Mouse (Mus musculus): ENCODE measurements around the gene Nucb1. TPM values are rescaled to one million over a fixed set of nuclear protein-coding genes. Genes with fewer than 3 reads are reported as not detected.

The Nucb1 gene
- polyA plus RNA-seq (2014; fragmentation: Nextera tagmentation; extraction: Ambion mirVana) = 159 and 160 TPM in 2 replicates

DNA sequence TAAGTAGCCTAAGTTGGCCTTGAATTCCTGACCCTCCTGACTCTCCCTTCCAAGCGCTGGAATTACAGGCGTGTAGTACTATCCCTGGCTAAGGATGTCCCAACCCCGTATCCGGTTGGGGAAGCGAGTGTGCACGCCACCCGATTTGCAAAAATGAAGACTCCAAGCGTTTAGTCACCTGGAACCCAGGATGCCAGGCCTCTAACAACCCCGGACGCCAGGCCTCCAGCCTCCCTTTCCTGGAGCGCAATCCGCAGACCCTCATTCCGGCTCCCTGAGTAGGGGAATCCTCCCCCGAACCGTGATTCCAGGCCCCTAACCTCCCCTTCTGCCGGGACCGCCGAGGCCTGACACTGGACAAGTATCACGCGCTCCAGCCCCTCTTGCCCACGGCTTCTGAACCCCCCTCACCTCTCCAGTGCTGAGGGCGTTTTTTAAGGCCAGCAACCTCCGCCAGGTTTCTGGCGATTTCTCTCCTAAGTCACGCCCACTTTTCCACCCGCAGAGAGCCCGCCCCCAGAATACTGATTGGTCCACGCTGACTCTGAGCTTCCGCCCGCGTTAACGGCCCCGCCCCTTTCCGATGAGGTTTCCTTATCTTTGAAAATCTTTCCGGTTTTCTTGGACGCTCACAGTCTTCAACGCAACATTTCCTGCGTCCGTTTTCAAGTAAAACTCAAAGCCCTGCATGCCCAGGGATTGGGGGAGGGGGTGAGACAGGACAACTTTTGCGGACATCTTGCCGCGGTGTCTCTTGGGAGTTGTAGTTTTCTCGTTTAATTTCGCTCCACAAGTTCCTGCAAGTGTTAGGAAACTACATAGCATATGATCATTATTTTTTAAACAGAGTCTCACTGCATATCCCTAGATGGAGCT, at the start of gene Nucb1:
Gene Nucb1 (minus strand): TSS at position 495 of the 876 bp plus-strand sequence.
- peak within 1 kb of the TSS; percentile 86 to 87 for H3K27ac ChIP-seq (replicated peaks in 1 of 2; ENCODE audit: control insufficient read depth in 1 of 2, insufficient read depth in 1 of 2, low read depth in 2 of 2, low read length in 2 of 2)
- no peaks in the 10 kb centered on the region for H3K9me3 ChIP-seq (ENCODE audit: control insufficient read depth, low read length)
- H3K9ac ChIP-seq (ENCODE audit: low read length) = peak within 1 kb of the TSS; percentile 87
- 1% methylated on average over 44 of the region's 44 CpGs for WGBS
- ATAC-seq (ENCODE audit: insufficient number of reproducible peaks, insufficient read depth, low FRiP score, low read depth) = peak; percentile 84
- H3K4me1 ChIP-seq (ENCODE audit: control insufficient read depth in 2 of 2, insufficient read depth in 2 of 2, low read length in 2 of 2) = peaks cover 6 to 15% of the 10 kb centered on the region in 2 experiments
- H3K4me3 ChIP-seq (ENCODE audit: control insufficient read depth in 1 of 2, insufficient read depth in 1 of 2, low read depth in 1 of 2, low read length in 2 of 2) = peak within 1 kb of the TSS; percentile 76 to 92
- peaks cover 30% of the 10 kb centered on the region for H3K36me3 ChIP-seq (ENCODE audit: control insufficient read depth, insufficient read depth, low read length)
- no peaks in the 10 kb centered on the region for H3K27me3 ChIP-seq (ENCODE audit: control insufficient read depth, insufficient read depth, low read length)
- peak within 1 kb of the TSS; percentile 85 for H3K4me2 ChIP-seq (ENCODE audit: low read length)

DNA sequence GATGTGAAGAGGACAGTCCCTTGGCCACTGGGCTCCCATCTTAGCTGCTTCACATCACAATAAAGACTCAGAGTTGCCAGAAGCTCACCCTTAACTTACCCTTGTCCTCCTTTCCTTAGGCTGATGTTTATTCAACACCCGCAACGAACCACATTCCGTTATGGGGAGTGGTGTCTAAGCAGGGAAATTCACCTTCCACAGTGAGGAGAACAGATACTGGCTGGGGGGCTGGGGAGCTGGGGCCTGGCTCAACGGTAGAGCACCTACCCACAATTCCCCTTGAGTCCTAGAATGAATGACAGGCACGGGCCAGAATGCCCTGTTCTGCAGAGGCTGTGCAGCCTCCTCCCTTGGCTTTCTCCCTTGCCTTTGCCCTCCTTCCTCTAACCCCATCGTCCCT, 48.7 kb upstream of the Nucb1 start:
- Histone ChIP-seq H3K27ac (replicated peaks in 1 of 2; ENCODE audit: control insufficient read depth in 1 of 2, insufficient read depth in 1 of 2, low read depth in 2 of 2, low read length in 2 of 2) (no peak overlapping the region), H3K9ac (ENCODE audit: low read length) (no peak overlapping the region), H3K27me3 (ENCODE audit: control insufficient read depth, insufficient read depth, low read length) (no peaks in the 10 kb centered on the region), H3K4me1 (ENCODE audit: control insufficient read depth in 2 of 2, insufficient read depth in 2 of 2, low read length in 2 of 2) (peaks cover 4 to 8% of the 10 kb centered on the region in 2 experiments; a peak in 2 of 4 replicates), H3K4me3 (ENCODE audit: control insufficient read depth in 1 of 2, insufficient read depth in 1 of 2, low read depth in 1 of 2, low read length in 2 of 2) (no peak overlapping the region), H3K9me3 (ENCODE audit: control insufficient read depth, low read length) (no peaks in the 10 kb centered on the region), H3K36me3 (ENCODE audit: control insufficient read depth, insufficient read depth, low read length) (no peaks in the 10 kb centered on the region), H3K4me2 (ENCODE audit: low read length) (no peak overlapping the region)
- 38% methylated on average over 6 of the region's 6 CpGs for WGBS
- no peak for ATAC-seq (ENCODE audit: insufficient number of reproducible peaks, insufficient read depth, low FRiP score, low read depth)

DNA sequence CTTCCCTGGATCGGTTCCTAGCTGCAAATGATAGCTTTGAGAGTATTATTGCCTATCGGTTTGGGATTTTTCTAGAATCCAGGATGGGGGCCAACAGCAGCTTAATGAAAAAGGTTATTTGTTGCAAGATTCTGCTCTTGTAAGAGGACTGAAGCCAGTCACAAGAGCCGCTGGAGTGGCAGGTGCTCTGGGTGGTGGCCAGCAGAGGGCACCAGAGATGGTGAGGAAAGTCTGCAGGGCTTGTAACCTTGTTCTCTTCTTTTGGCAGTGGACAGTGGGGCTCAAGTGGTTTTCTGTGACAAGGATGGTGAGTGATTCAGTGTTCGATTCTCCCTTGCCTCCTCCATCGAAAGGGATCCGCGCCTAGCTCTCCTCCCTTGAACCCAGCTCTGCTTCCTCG, 45.6 kb upstream of the Nucb1 start:
- H3K27me3 ChIP-seq (ENCODE audit: control insufficient read depth, insufficient read depth, low read length) = no peaks in the 10 kb centered on the region
- no peak overlapping the region for H3K4me3 ChIP-seq (ENCODE audit: control insufficient read depth in 1 of 2, insufficient read depth in 1 of 2, low read depth in 1 of 2, low read length in 2 of 2)
- H3K9ac ChIP-seq (ENCODE audit: low read length) = no peak overlapping the region
- no peaks in the 10 kb centered on the region; a peak in 1 of 4 replicates for H3K4me1 ChIP-seq (ENCODE audit: control insufficient read depth in 2 of 2, insufficient read depth in 2 of 2, low read length in 2 of 2)
- H3K4me2 ChIP-seq (ENCODE audit: low read length) = no peak overlapping the region
- WGBS = 22% methylated on average over 8 of the region's 8 CpGs
- no peaks in the 10 kb centered on the region for H3K9me3 ChIP-seq (ENCODE audit: control insufficient read depth, low read length)
- no peak for ATAC-seq (ENCODE audit: insufficient number of reproducible peaks, insufficient read depth, low FRiP score, low read depth)
- H3K27ac ChIP-seq (replicated peaks in 1 of 2; ENCODE audit: control insufficient read depth in 1 of 2, insufficient read depth in 1 of 2, low read depth in 2 of 2, low read length in 2 of 2) = no peak overlapping the region
- H3K36me3 ChIP-seq (ENCODE audit: control insufficient read depth, insufficient read depth, low read length) = no peaks in the 10 kb centered on the region

DNA sequence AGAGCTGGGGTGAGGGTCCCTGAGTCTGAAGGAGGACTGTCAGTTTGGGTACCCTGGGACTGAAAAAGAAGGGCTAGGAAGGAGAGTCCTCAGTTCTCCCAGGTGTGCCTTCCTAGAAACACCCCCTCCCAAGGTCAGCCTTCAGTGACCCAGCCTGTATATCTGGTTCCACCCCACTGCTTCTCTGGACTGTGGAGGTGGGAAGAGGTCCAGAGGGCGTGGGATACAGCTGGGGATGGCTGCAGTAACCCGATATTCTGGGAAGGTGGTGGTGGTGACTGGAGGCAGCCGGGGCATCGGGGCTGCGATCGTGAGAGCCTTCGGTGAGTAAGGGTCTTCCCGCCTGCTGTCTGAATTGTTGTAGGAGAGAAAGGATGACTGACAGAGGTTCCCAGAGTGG, 44.5 kb upstream of the Nucb1 start, which contains the start of gene Hsd17b14:
Gene Hsd17b14 (plus strand): TSS at position 150 of the 400 bp plus-strand sequence.
- 54% methylated on average over 8 of the region's 8 CpGs for WGBS
- H3K4me3 ChIP-seq (ENCODE audit: control insufficient read depth in 1 of 2, insufficient read depth in 1 of 2, low read depth in 1 of 2, low read length in 2 of 2) = no peak within 1 kb of the TSS
- H3K27me3 ChIP-seq (ENCODE audit: control insufficient read depth, insufficient read depth, low read length) = no peaks in the 10 kb centered on the region
- H3K36me3 ChIP-seq (ENCODE audit: control insufficient read depth, insufficient read depth, low read length) = no peaks in the 10 kb centered on the region
- H3K27ac ChIP-seq (replicated peaks in 1 of 2; ENCODE audit: control insufficient read depth in 1 of 2, insufficient read depth in 1 of 2, low read depth in 2 of 2, low read length in 2 of 2) = no peak within 1 kb of the TSS
- H3K4me1 ChIP-seq (ENCODE audit: control insufficient read depth in 2 of 2, insufficient read depth in 2 of 2, low read length in 2 of 2) = no peaks in the 10 kb centered on the region; a peak in 1 of 4 replicates
- no peak for ATAC-seq (ENCODE audit: insufficient number of reproducible peaks, insufficient read depth, low FRiP score, low read depth)
- H3K4me2 ChIP-seq (ENCODE audit: low read length) = no peak within 1 kb of the TSS
- no peaks in the 10 kb centered on the region for H3K9me3 ChIP-seq (ENCODE audit: control insufficient read depth, low read length)
- no peak within 1 kb of the TSS for H3K9ac ChIP-seq (ENCODE audit: low read length)

DNA sequence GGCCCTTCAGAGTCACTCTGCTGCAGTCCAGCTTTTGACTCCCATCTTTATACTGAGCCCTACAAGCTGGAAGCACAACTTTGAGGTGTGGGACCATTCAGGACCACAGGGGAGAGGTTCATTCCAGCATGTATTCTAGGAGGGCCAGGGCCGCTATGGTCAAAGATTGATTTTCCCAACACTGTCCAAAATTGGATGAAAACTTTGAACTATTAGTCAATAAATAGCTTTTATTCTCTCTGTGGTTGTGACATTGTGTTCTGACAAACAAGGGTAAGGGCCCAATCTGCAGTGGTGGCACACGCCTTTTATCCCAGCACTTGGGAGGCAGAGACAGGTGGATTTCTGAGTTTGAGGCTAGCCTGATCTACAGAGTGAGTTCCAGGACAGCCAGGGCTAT, 43.8 kb upstream of the Nucb1 start:
- H3K9me3 ChIP-seq (ENCODE audit: control insufficient read depth, low read length) = no peaks in the 10 kb centered on the region
- ATAC-seq (ENCODE audit: insufficient number of reproducible peaks, insufficient read depth, low FRiP score, low read depth) = no peak
- 94% methylated on average over 2 of the region's 2 CpGs for WGBS
- H3K27me3 ChIP-seq (ENCODE audit: control insufficient read depth, insufficient read depth, low read length) = no peaks in the 10 kb centered on the region
- no peak overlapping the region for H3K9ac ChIP-seq (ENCODE audit: low read length)
- H3K27ac ChIP-seq (replicated peaks in 1 of 2; ENCODE audit: control insufficient read depth in 1 of 2, insufficient read depth in 1 of 2, low read depth in 2 of 2, low read length in 2 of 2) = no peak overlapping the region
- no peak overlapping the region for H3K4me3 ChIP-seq (ENCODE audit: control insufficient read depth in 1 of 2, insufficient read depth in 1 of 2, low read depth in 1 of 2, low read length in 2 of 2)
- H3K4me2 ChIP-seq (ENCODE audit: low read length) = no peak overlapping the region
- H3K4me1 ChIP-seq (ENCODE audit: control insufficient read depth in 2 of 2, insufficient read depth in 2 of 2, low read length in 2 of 2) = no peaks in the 10 kb centered on the region; a peak in 1 of 4 replicates
- H3K36me3 ChIP-seq (ENCODE audit: control insufficient read depth, insufficient read depth, low read length) = no peaks in the 10 kb centered on the region

DNA sequence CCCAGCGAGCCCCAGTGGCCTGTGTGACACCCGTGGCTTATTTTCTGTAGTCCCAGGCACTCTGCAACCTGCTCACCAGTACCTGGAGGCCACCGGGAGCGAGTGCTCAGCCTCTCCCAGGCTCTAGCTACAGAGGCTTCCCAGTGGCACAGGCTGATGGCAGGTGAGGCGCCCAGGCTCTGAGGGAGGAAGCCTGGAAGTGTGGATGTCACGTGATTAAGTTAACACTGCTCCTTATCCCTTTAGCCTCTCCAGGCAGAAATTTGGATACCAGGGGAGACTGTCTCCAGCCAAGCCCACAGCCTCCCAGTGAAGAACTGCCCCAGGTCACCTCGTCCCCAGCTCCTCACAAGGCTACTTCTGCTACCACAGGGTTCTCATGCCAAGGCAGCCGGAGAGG, 43.3 kb upstream of the Nucb1 start:
- WGBS = 53% methylated on average over 8 of the region's 8 CpGs
- Histone ChIP-seq H3K9ac (ENCODE audit: low read length) (no peak overlapping the region), H3K36me3 (ENCODE audit: control insufficient read depth, insufficient read depth, low read length) (no peaks in the 10 kb centered on the region), H3K27ac (replicated peaks in 1 of 2; ENCODE audit: control insufficient read depth in 1 of 2, insufficient read depth in 1 of 2, low read depth in 2 of 2, low read length in 2 of 2) (no peak overlapping the region), H3K4me2 (ENCODE audit: low read length) (no peak overlapping the region), H3K4me3 (ENCODE audit: control insufficient read depth in 1 of 2, insufficient read depth in 1 of 2, low read depth in 1 of 2, low read length in 2 of 2) (no peak overlapping the region), H3K4me1 (ENCODE audit: control insufficient read depth in 2 of 2, insufficient read depth in 2 of 2, low read length in 2 of 2) (no peaks in the 10 kb centered on the region; a peak in 1 of 4 replicates), H3K9me3 (ENCODE audit: control insufficient read depth, low read length) (no peaks in the 10 kb centered on the region), H3K27me3 (ENCODE audit: control insufficient read depth, insufficient read depth, low read length) (no peaks in the 10 kb centered on the region)
- ATAC-seq (ENCODE audit: insufficient number of reproducible peaks, insufficient read depth, low FRiP score, low read depth) = no peak; the same call in 1 of the 2 replicates

DNA sequence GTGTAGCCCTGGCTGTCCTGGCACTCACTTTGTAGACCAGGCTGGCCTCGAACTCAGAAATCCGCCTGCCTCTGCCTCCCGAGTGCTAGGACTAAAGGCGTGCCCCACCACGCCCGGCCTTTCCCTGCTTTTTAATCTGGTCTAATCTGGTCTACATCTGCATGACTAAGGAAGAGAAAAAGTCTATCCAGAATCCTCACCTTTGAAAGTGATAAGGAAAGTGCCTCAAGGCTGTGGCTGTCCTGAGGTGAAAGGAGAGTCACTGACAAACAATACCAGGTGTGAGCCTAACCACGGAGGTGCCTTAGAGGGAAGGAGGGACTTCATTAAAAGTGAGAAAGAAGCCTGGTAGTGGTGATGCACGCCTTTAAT, 41.3 kb upstream of the Nucb1 start:
- no peak overlapping the region for H3K27ac ChIP-seq (replicated peaks in 1 of 2; ENCODE audit: control insufficient read depth in 1 of 2, insufficient read depth in 1 of 2, low read depth in 2 of 2, low read length in 2 of 2)
- H3K9me3 ChIP-seq (ENCODE audit: control insufficient read depth, low read length) = no peaks in the 10 kb centered on the region
- no peak for ATAC-seq (ENCODE audit: insufficient number of reproducible peaks, insufficient read depth, low FRiP score, low read depth)
- no peaks in the 10 kb centered on the region for H3K27me3 ChIP-seq (ENCODE audit: control insufficient read depth, insufficient read depth, low read length)
- WGBS = 82% methylated on average over 8 of the region's 8 CpGs
- H3K36me3 ChIP-seq (ENCODE audit: control insufficient read depth, insufficient read depth, low read length) = no peaks in the 10 kb centered on the region
- H3K4me1 ChIP-seq (ENCODE audit: control insufficient read depth in 2 of 2, insufficient read depth in 2 of 2, low read length in 2 of 2) = no peaks in the 10 kb centered on the region; a peak in 1 of 4 replicates
- no peak overlapping the region for H3K4me3 ChIP-seq (ENCODE audit: control insufficient read depth in 1 of 2, insufficient read depth in 1 of 2, low read depth in 1 of 2, low read length in 2 of 2)
- H3K9ac ChIP-seq (ENCODE audit: low read length) = no peak overlapping the region
- no peak overlapping the region for H3K4me2 ChIP-seq (ENCODE audit: low read length)
